Mouse (Mus musculus) lung, postnatal 10 days (tissue): ENCODE results near the gene Hcls1.

Source experiments
- DNase-seq: peaks from one replicate; pipeline ENCODE4 v3.0.0; 2021

Gene Hcls1

GRCm38 (mm10) chr16:36934841-36935620, at the start of gene Hcls1:
Gene Hcls1, plus strand, starts transcription at chr16:36934983.
- peak; percentile 31 for DNase-seq

- no peak for DNase-seq
Measured at GRCm38 (mm10) chr16:36885912-36886311, 48.9 kb upstream of the Hcls1 start.

- DNase-seq = no peak
Measured at GRCm38 (mm10) chr16:36887546-36887945, 47.2 kb upstream of the Hcls1 start.

GRCm38 (mm10) chr16:36890559-36890958, 44.2 kb upstream of the Hcls1 start:
- no peak for DNase-seq

GRCm38 (mm10) chr16:36891415-36891814, 43.4 kb upstream of the Hcls1 start:
- DNase-seq = no peak

- no peak for DNase-seq
Measured at GRCm38 (mm10) chr16:36893317-36893716, 41.5 kb upstream of the Hcls1 start.

- DNase-seq = no peak
Measured at GRCm38 (mm10) chr16:36896712-36897111, 38.1 kb upstream of the Hcls1 start.

GRCm38 (mm10) chr16:36903156-36903555, 31.6 kb upstream of the Hcls1 start:
- DNase-seq = no peak

GRCm38 (mm10) chr16:36911909-36912308, 22.9 kb upstream of the Hcls1 start:
- no peak for DNase-seq

GRCm38 (mm10) chr16:36912311-36912710, 22.5 kb upstream of the Hcls1 start:
- DNase-seq = peak; percentile 51

- no peak for DNase-seq
Measured at GRCm38 (mm10) chr16:36914195-36914594, 20.6 kb upstream of the Hcls1 start.

- no peak for DNase-seq
Measured at GRCm38 (mm10) chr16:36918505-36918904, 16.3 kb upstream of the Hcls1 start.

GRCm38 (mm10) chr16:36920410-36920809, 14.4 kb upstream of the Hcls1 start:
- DNase-seq = no peak

- no peak for DNase-seq
Measured at GRCm38 (mm10) chr16:36921067-36921613, 13.6 kb upstream of the Hcls1 start.

- no peak for DNase-seq
Measured at GRCm38 (mm10) chr16:36921980-36922379, 12.8 kb upstream of the Hcls1 start.

- DNase-seq = no peak
Measured at GRCm38 (mm10) chr16:36924312-36924711, 10.5 kb upstream of the Hcls1 start.

GRCm38 (mm10) chr16:36925351-36925750, 9.4 kb upstream of the Hcls1 start:
- DNase-seq = no peak

- peak; percentile 33 for DNase-seq
Measured at GRCm38 (mm10) chr16:36925797-36926196, 9.0 kb upstream of the Hcls1 start.

GRCm38 (mm10) chr16:36926514-36927447, 8.0 kb upstream of the Hcls1 start:
- no peak for DNase-seq

- no peak for DNase-seq
Measured at GRCm38 (mm10) chr16:36927495-36928105, 7.2 kb upstream of the Hcls1 start.

GRCm38 (mm10) chr16:36928106-36928500, 6.7 kb upstream of the Hcls1 start:
- DNase-seq = no peak

GRCm38 (mm10) chr16:36929216-36929615, 5.6 kb upstream of the Hcls1 start:
- no peak for DNase-seq
